Mouse (Mus musculus) forebrain, embryonic 11.5 days (tissue): ENCODE data around the gene Eno2. TPM values are rescaled to one million over a fixed set of nuclear protein-coding genes. Genes with fewer than 3 reads are reported as not detected.

Source experiments
- ATAC-seq: fragments of 200-750 bp; cut with Nextera tagmentation; replicated peaks from 2 replicates; pipeline ENCODE4 v1.8.0; 2017; ENCODE audit warnings: moderate TSS enrichment; ENCODE audit not compliant: low FRiP score
- DNase-seq: peaks from one replicate; pipeline ENCODE4 v3.0.0-alpha.2; 2017; ENCODE audit warnings: low spot score
- H3K27ac ChIP-seq: fragments of 300-500 bp; sonication (generic); 2 replicates; pipeline ENCODE4 v1.5.1; 2014; ENCODE audit warnings: low read depth, low read length
- H3K27me3 ChIP-seq: fragments of 300-500 bp; sonication (generic); 2 replicates; pipeline ENCODE4 v1.6.1; 2014; ENCODE audit warnings: mild to moderate bottlenecking, low read length, mixed read lengths; ENCODE audit not compliant: control insufficient read depth, insufficient read depth
- H3K36me3 ChIP-seq: fragments of 300-500 bp; sonication (generic); 2 replicates; pipeline ENCODE4 v1.6.1; 2014; ENCODE audit warnings: mild to moderate bottlenecking, low read length, moderate library complexity, mixed read lengths; ENCODE audit not compliant: control insufficient read depth, insufficient read depth
- H3K4me1 ChIP-seq: fragments of 300-500 bp; sonication (generic); replicated peaks from 2 replicates; pipeline ENCODE4 v1.6.1; 2014; ENCODE audit warnings: low read length, mixed read lengths; ENCODE audit not compliant: control insufficient read depth, insufficient read depth
- H3K4me2 ChIP-seq: fragments of 300-500 bp; sonication (generic); 2 replicates; pipeline ENCODE4 v1.6.1; 2014; ENCODE audit warnings: low read depth, mild to moderate bottlenecking, low read length, moderate library complexity, mixed read lengths; ENCODE audit not compliant: severe bottlenecking
- H3K4me3 ChIP-seq: fragments of 300-500 bp; sonication (generic); 2 replicates; pipeline ENCODE4 v1.5.1; 2014; ENCODE audit warnings: low read depth, low read length
- H3K9ac ChIP-seq: fragments of 300-500 bp; sonication (generic); 2 replicates; pipeline ENCODE4 v1.6.1; 2014; ENCODE audit warnings: low read length
- H3K9me3 ChIP-seq: fragments of 300-500 bp; sonication (generic); 2 replicates; pipeline ENCODE4 v1.6.1; 2016; ENCODE audit warnings: low read length, mixed read lengths; ENCODE audit not compliant: control insufficient read depth
- WGBS: fragments of 180-500 bp; shearing (Covaris S2); extraction: QIAGEN DNeasy Blood & Tissue Kit; methylation state at CpG from one replicate; pipeline ENCODE4 v1.1.7; 2014; 5-methylcytosine and 5-hydroxymethylcytosine counted together
- polyA plus RNA-seq: library from polyadenylated mRNA; unstranded; fragments of >200 nt; fragmentation: Nextera tagmentation; extraction: Ambion mirVana; gene quantifications from 2 replicates; pipeline ENCODE4 v1.2.1, GENCODE M21; 2014

Eno2 gene
- polyA plus RNA-seq, 1 experiment from 2014 or later: 5.8 TPM

GRCm38 (mm10) chr6:124755306-124755705 is 14.2 kb downstream of the Eno2 start:
- no peaks in the 10 kb centered on the region; the same call in 1 of the 2 replicates for H3K36me3 ChIP-seq
- peak overlapping the region; percentile 95 for H3K9ac ChIP-seq
- peaks cover 28% of the 10 kb centered on the region for H3K4me1 ChIP-seq
- peak overlapping the region; percentile 87 for H3K4me3 ChIP-seq
- 4% methylated on average over 3 of the region's 3 CpGs for whole genome bisulfite sequencing
- DNase-seq (no peak), ATAC-seq (no peak)
- H3K9me3 ChIP-seq: no peaks in the 10 kb centered on the region
- no peaks in the 10 kb centered on the region for H3K27me3 ChIP-seq
- peak overlapping the region; percentile 75 for H3K4me2 ChIP-seq
- peak overlapping the region; percentile 94; the same call in 1 of the 2 replicates for H3K27ac ChIP-seq

- Histone ChIP-seq H3K4me3 (no peak overlapping the region), H3K27ac (no peak overlapping the region), H3K9ac (no peak overlapping the region), H3K36me3 (no peaks in the 10 kb centered on the region; the same call in 1 of the 2 replicates), H3K4me2 (no peak overlapping the region), H3K9me3 (no peaks in the 10 kb centered on the region), H3K27me3 (no peaks in the 10 kb centered on the region), H3K4me1 (peaks cover 24% of the 10 kb centered on the region)
- no peak for DNase-seq
- ATAC-seq: no peak
- 90% methylated on average over 2 of the region's 2 CpGs for WGBS
Observed at GRCm38 (mm10) chr6:124753861-124754260, 15.6 kb downstream of the Eno2 start.

GRCm38 (mm10) chr6:124750405-124750804 is 19.1 kb downstream of the Eno2 start:
- Histone ChIP-seq H3K9ac (no peak overlapping the region), H3K4me1 (peaks cover 16% of the 10 kb centered on the region), H3K4me2 (no peak overlapping the region), H3K4me3 (no peak overlapping the region), H3K9me3 (no peaks in the 10 kb centered on the region), H3K27ac (no peak overlapping the region), H3K36me3 (peaks cover 2% of the 10 kb centered on the region; the same call in 1 of the 2 replicates), H3K27me3 (no peaks in the 10 kb centered on the region)
- DNase-seq (no peak), ATAC-seq (no peak)
- WGBS: 86% methylated on average over 8 of the region's 8 CpGs

- DNase-seq: no peak
- 0 out of 2 replicates have a peak overlapping the region, but pooled peaks have one; percentile 72 for H3K27ac ChIP-seq
- 91% methylated on average over 7 of the region's 7 CpGs for WGBS
- peaks cover 11% of the 10 kb centered on the region for H3K36me3 ChIP-seq
- H3K4me2 ChIP-seq: peak overlapping the region; percentile 98
- H3K27me3 ChIP-seq: no peaks in the 10 kb centered on the region
- H3K9me3 ChIP-seq: no peaks in the 10 kb centered on the region
- peaks cover 14% of the 10 kb centered on the region for H3K4me1 ChIP-seq
- H3K9ac ChIP-seq: peak overlapping the region; percentile 85; the same call in 1 of the 2 replicates
- no peak for ATAC-seq
- H3K4me3 ChIP-seq: peak overlapping the region; percentile 55; the same call in 1 of the 2 replicates
Observed at GRCm38 (mm10) chr6:124746654-124747632, 22.5 kb downstream of the Eno2 start.

- peak overlapping the region; percentile 72 for H3K27ac ChIP-seq
- H3K27me3 ChIP-seq: no peaks in the 10 kb centered on the region
Observed at GRCm38 (mm10) chr6:124746296-124746605, 23.2 kb downstream of the Eno2 start.

GRCm38 (mm10) chr6:124745490-124746295 is 23.8 kb downstream of the Eno2 start:
- H3K4me3 ChIP-seq: peak overlapping the region; percentile 55
- peak; percentile 78 for ATAC-seq
- no peaks in the 10 kb centered on the region for H3K27me3 ChIP-seq
- H3K27ac ChIP-seq: peak overlapping the region; percentile 72
- peak overlapping the region; percentile 85 for H3K9ac ChIP-seq
- H3K4me1 ChIP-seq: peaks cover 16% of the 10 kb centered on the region
- peak overlapping the region; percentile 98 for H3K4me2 ChIP-seq
- no peaks in the 10 kb centered on the region for H3K9me3 ChIP-seq
- DNase-seq: peak; percentile 98
- H3K36me3 ChIP-seq: peaks cover 11% of the 10 kb centered on the region
- WGBS: under 1% methylated on average over 84 of the region's 85 CpGs

More at GRCm38 (mm10) chr6:124746296-124746605, 23.2 kb downstream of the Eno2 start:
- H3K36me3 ChIP-seq: peaks cover 11% of the 10 kb centered on the region
- H3K9ac ChIP-seq: peak overlapping the region; percentile 85
- H3K9me3 ChIP-seq: no peaks in the 10 kb centered on the region
- peak overlapping the region; percentile 55 for H3K4me3 ChIP-seq
- ATAC-seq (peak; percentile 5), DNase-seq (no peak)
- H3K4me2 ChIP-seq: peak overlapping the region; percentile 98
- H3K4me1 ChIP-seq: peaks cover 16% of the 10 kb centered on the region
- WGBS: 14% methylated on average over 8 of the region's 8 CpGs

GRCm38 (mm10) chr6:124744755-124745321 is 24.6 kb downstream of the Eno2 start:
- DNase-seq: no peak
- WGBS: 75% methylated on average over 26 of the region's 26 CpGs
- Histone ChIP-seq H3K4me3 (peak overlapping the region; percentile 55), H3K27ac (no peak overlapping the region; the same call in 1 of the 2 replicates), H3K4me1 (peaks cover 17% of the 10 kb centered on the region), H3K9ac (peak overlapping the region; percentile 44), H3K27me3 (no peaks in the 10 kb centered on the region), H3K9me3 (no peaks in the 10 kb centered on the region), H3K4me2 (peak overlapping the region; percentile 98), H3K36me3 (peaks cover 11% of the 10 kb centered on the region)
- no peak; the same call in 1 of the 2 replicates for ATAC-seq

GRCm38 (mm10) chr6:124743647-124744046 is 25.8 kb downstream of the Eno2 start:
- no peak overlapping the region for H3K4me3 ChIP-seq

More at GRCm38 (mm10) chr6:124743647-124744046, 25.8 kb downstream of the Eno2 start:
- H3K36me3 ChIP-seq: peaks cover 11% of the 10 kb centered on the region
- DNase-seq (no peak), ATAC-seq (no peak)
- 92% methylated on average over 8 of the region's 8 CpGs for WGBS
- H3K27me3 ChIP-seq: no peaks in the 10 kb centered on the region
- peaks cover 18% of the 10 kb centered on the region for H3K4me1 ChIP-seq
- no peak overlapping the region for H3K27ac ChIP-seq
- H3K9me3 ChIP-seq: no peaks in the 10 kb centered on the region
- no peak overlapping the region for H3K4me2 ChIP-seq
- H3K9ac ChIP-seq: no peak overlapping the region
